Mouse (Mus musculus): ENCODE measurements at regions not wholly inside any gene's neighbourhood (a gene's known extent, or its start where the extent isn't known, plus 50 kb on each side); places are given as distances from the start of the nearest gene placed in this dataset.
A peak's percentile ranks its signal among the peaks of the same experiment; 100 is the strongest.
"Not testable (repeated sequence)": the region's sequence is repeated elsewhere in the genome, so short reads cannot be mapped to it uniquely, and the experiment has no call there.

DNA sequence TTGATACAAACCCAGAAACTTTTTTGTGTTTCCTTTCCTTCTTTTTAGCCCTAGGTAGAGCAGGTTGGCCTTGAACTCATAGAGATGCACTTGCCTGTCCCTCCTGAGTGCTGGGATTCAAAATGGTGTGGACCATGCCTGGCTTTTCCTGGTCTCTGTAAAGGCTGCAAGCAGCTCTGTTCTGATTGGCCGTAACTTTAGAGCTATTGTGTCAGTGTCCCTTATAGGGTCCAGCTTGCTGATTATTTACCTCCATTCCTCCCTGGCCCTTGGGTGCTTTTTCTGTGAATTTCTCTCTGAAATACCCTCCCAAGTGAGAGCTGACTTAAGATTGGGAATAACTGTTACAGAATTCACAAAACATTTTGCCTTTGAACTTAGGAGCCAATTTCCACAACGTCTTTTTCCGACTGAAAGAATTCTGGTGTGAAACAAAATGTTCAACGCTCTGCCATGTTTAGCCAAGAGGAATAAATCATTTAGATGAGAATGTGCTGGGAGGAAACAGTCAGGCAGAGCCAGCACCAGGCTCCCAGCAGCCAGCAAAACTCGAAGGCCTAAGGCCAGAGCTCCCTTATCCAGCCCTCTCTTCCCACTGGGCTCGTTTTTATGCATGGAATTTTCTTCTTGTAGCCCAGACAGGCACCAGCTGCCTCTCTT, 180.0 kb upstream of the Pkdcc start:
- no peak for ATAC-seq (replicated peaks; ENCODE audit: poor library complexity, severe bottlenecking)

- no peak for ATAC-seq (replicated peaks; ENCODE audit: poor library complexity, severe bottlenecking)
These were observed 179.5 kb upstream of the Pkdcc start for GRCm38 (mm10) chr17:83035574-83035918.

DNA sequence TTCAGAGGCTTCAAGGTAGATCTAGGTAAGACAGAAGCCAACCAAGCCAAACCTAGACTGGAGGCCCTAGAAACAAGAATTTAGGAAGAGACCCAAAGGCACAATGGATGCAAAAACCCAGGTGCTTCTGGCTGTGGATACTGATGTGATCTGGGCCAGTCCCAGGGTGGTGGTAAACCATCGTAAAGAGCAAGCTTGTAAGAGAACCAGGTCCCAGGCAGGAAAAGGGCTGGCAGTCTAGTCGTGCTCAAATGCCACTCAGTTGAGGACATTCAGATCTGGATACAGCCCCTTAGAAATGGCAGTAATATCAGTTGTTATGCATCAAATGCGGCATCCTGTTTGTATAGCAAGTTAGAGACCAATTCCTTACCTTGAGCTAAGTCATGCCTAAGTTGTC, 175.5 kb upstream of the Pkdcc start:
- ATAC-seq (replicated peaks; ENCODE audit: poor library complexity, severe bottlenecking): no peak

DNA sequence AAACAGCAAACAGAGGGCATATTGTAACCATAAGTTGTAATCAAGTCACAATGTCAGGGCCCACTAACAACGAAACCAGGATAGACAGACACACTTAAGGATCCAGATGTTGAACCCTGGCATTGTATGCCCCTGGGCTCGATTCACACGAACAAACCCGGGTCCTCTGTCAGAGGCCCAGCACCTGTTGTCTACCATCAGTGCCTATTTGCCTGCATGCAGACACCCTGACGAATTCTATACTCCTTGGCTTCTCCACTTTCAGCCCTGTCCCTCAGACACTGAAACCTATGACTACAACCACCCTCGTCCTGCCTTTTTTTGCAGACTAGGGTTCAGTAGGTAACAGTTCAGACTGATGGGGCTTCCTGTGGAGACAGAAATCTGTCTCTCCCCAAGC, 170.6 kb upstream of the Pkdcc start:
- ATAC-seq (replicated peaks; ENCODE audit: poor library complexity, severe bottlenecking): no peak

GRCm38 (mm10) chr17:83049972-83050535, 165.0 kb upstream of the Pkdcc start:
- no peak for ATAC-seq (replicated peaks; ENCODE audit: poor library complexity, severe bottlenecking)

- 0 out of 2 replicates have a peak, but pooled peaks have one; percentile 14 for ATAC-seq (replicated peaks; ENCODE audit: poor library complexity, severe bottlenecking)
These were observed 164.4 kb upstream of the Pkdcc start for GRCm38 (mm10) chr17:83050591-83051197.

DNA sequence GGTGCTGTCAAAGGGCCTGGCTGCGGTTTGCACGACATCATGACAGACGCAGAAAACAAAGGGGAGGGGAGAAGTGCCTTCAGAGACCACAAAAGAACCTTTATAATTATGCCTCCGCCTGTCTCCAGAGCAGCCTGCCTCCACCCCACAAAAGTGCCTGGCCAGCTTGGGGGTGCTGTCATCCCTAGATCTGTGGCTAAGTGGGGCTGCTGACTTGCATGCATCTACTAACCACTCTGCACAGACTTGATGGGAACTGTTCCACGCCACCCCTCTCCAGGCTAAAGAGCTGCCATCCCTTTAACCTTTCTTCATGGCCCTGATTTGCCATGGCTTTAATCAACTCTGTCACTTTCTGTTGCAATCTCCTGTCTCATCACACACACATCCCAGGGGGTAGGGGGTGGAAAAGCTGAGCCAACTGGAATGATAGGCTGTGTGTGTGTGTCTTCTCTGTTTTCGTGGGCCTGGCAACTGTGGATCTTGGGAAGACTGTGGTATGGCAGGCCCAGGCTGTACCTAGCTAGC, 162.4 kb upstream of the Pkdcc start:
- ATAC-seq (replicated peaks; ENCODE audit: poor library complexity, severe bottlenecking): no peak

- ATAC-seq (replicated peaks; ENCODE audit: poor library complexity, severe bottlenecking): peak; percentile 25; the same call in 1 of the 2 replicates
These were observed 157.3 kb upstream of the Pkdcc start for GRCm38 (mm10) chr17:83057832-83058231.

- ATAC-seq (replicated peaks; ENCODE audit: poor library complexity, severe bottlenecking): no peak
These were observed 153.2 kb upstream of the Pkdcc start for GRCm38 (mm10) chr17:83061843-83062242.

GRCm38 (mm10) chr17:83063848-83064247, 151.2 kb upstream of the Pkdcc start:
- ATAC-seq (replicated peaks; ENCODE audit: poor library complexity, severe bottlenecking): no peak

DNA sequence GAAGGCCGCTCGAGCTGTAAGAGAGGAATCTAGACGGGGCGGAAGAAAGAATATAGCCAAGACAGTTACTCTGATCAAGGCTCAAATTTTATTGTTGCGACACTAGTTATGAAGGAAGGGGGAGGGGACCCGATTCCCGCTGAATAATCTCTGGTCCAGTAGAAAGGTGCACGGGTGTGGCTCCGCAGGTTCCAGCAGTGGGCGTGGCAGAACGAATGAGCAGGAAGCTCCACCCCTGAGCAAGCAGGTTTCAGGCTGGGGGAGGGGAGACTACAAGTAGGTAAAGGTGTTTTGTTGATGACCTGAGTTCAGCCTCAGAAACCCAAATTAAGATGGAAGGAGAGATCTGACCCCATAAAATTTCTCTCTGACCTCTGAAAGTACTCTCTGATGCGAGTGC, 150.7 kb upstream of the Pkdcc start:
- ATAC-seq (replicated peaks; ENCODE audit: poor library complexity, severe bottlenecking): not testable (repeated sequence)

DNA sequence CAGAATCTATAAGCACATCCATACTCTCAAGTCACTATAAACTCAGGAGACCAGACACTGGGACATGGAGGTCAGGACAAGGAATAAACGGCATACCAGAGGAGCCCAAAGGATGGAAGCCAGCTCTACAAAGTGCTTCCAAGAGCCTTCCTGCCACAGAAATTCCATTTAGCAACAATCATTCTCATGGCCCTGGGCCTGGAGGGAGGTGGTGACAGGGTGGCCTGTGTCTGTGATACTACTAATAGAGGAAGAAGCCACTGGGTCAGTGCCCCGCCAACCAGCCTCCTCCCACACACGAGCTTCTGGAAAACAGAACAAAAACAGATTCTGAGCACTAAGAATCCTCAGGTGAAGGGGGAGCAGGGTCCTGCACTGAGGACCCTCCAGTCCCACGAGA, 145.8 kb upstream of the Pkdcc start:
- ATAC-seq (replicated peaks; ENCODE audit: poor library complexity, severe bottlenecking): no peak

GRCm38 (mm10) chr17:83071746-83072145, 143.3 kb upstream of the Pkdcc start:
- ATAC-seq (replicated peaks; ENCODE audit: poor library complexity, severe bottlenecking): no peak

DNA sequence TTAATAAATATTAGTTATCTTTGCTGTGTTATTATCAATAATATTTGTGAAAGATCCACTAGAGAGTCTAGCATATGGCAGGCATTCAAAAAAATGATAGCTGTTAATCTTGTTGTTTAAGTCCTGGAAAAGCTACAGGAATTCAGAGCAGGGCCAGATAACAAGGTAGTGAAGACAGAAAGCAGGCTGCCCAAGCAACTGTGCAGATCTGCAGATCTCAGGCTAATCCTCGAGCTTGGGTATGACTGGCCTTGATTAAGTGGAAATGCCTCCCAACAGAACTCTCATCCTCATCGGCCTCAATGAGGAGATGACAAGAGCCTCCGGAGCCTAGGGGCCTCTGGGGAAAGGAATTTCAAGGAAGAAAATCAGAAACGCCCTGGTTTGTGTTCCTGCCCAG, 142.9 kb upstream of the Pkdcc start:
- no peak for ATAC-seq (replicated peaks; ENCODE audit: poor library complexity, severe bottlenecking)

DNA sequence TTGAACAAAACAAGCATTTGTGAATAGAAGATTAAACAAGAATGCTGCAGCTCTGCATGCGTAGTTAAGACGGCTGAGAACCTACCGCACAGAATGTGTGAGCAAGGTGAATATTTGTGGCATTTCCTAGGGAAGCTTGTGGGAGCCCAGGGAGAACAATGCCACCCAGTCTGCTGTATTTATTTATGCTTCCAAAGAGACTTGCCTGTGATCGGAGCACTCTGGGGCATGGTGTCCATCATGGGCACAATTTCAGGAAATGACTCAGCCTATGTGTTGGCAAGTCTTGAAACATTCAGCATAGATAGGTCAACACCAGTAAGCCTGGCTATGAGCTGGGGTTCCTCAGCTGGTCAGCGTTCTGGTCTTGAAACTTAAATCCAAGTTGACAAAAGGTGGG, 140.2 kb upstream of the Pkdcc start:
- ATAC-seq (replicated peaks; ENCODE audit: poor library complexity, severe bottlenecking): no peak

DNA sequence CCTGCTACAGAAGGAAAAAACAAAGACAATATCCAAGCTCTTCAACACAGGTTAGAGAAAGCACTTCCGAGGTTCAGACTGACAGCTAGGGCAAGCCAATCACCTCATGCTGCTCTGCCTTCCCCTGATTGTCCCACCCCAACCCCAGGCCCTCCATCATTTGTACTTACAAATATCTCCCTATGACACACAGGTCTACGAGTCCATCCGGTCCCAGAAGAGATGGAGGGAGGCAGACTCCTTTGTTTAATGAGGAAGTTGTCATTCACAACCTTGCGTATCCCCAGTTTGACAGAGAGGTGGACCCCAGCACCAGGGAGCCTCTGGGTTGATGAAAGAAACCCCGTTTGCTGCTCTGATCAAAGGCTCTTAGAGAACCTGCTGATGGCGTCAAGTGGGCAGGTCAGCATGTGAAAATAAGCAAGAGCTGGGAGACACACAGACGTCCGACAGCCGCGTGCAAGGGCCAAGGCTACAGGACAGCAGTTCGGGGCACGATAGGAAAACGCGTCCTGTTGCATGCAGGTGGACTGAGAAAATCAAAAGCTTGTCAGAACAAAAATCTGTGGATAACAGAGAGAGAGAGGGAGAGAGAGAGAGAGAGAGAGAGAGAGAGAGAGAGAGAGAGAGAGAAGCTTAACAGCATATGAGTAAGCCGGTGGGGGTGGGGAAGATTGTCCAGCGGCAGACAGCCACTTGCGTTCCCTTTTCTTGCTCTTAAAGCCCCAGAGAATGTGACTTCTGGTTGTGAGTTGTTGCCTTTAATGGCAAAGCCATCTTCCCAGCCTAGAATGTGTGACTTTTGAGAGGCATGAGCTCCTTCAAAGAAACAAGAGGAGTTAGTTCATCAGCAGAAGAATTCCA, 137.1 kb upstream of the Pkdcc start:
- ATAC-seq (replicated peaks; ENCODE audit: poor library complexity, severe bottlenecking): no peak

DNA sequence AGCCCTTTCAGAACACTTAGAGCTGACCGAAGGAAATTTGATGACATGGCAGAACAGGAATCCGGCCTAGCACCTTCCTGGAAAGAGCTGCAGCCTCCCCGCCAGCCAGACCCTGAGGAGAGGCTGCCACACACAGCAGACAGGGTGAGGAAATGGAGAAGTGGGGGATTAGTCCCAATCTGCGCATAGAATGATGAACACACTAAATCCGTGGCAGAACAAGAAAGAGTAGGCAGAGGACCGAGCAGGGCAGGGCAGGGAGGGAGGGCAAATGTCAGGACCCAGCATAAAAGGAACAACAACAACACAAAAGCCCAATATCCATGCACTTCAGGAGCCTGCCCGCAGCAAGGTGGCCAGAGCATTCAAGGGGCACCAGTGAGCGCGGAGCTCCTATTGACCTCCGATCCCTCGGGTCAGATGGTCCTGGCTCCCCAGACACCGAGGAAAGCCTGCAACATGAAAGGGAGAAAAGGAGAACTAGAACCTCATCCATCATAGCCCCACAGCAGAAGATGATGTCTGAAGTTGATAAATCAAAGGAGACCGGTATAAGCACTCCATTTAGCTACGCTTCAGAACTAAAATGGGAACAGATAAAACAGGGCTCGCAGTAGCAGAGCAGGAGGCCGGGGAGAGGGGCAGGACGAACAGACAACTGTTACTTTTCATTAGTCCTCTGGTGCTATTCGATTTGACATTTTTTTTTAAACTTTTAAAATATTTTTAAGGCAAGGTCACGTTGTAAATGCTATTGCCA, 136.3 kb upstream of the Pkdcc start:
- peak; percentile 35 for ATAC-seq (replicated peaks; ENCODE audit: poor library complexity, severe bottlenecking)

GRCm38 (mm10) chr17:83079361-83079685, 135.8 kb upstream of the Pkdcc start:
- no peak for ATAC-seq (replicated peaks; ENCODE audit: poor library complexity, severe bottlenecking)

- ATAC-seq (replicated peaks; ENCODE audit: poor library complexity, severe bottlenecking): no peak; the same call in 1 of the 2 replicates
These were observed 133.4 kb upstream of the Pkdcc start for GRCm38 (mm10) chr17:83081729-83082128.

- no peak for ATAC-seq (replicated peaks; ENCODE audit: poor library complexity, severe bottlenecking)
These were observed 131.6 kb upstream of the Pkdcc start for GRCm38 (mm10) chr17:83083521-83083920.

All from granulocyte monocyte progenitor cell, adult 5-6 weeks (primary cell).